Mouse (Mus musculus) embryo, embryonic 10 days (tissue): Measurements from ENCODE around the gene Zfp609.
A peak's percentile ranks its signal among the peaks of the same experiment; 100 is the strongest.

Experiments
- DNase-seq: peaks from one replicate; pipeline ENCODE4 v3.0.0-alpha.2; 2015; ENCODE audit warnings: low spot score

The Zfp609 gene

DNA sequence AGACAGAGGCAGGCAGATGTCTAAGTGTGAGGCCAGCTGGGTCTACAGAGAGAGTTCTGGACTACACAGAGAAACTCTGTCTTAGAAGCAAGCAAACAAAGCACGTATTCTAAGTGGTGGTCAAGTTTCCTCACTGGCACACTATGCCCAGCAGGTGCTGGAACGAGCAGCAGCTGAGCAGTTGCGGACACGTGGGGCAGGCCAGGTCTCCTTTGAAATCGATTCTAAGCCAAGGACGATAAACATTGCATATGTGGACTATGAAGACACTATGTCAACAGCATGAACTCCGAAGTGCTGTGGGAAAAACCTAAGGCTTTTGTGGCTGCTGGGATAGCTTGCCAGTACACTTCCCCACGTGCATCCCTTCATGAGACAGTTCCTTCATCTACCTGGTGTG, 67.4 kb downstream of the Zfp609 start:
- DNase-seq = no peak

GRCm38 (mm10) chr9:65759256-65759655, 68.1 kb downstream of the Zfp609 start:
- no peak for DNase-seq

- DNase-seq = no peak
Observed at GRCm38 (mm10) chr9:65757826-65758225, 69.5 kb downstream of the Zfp609 start.

DNA sequence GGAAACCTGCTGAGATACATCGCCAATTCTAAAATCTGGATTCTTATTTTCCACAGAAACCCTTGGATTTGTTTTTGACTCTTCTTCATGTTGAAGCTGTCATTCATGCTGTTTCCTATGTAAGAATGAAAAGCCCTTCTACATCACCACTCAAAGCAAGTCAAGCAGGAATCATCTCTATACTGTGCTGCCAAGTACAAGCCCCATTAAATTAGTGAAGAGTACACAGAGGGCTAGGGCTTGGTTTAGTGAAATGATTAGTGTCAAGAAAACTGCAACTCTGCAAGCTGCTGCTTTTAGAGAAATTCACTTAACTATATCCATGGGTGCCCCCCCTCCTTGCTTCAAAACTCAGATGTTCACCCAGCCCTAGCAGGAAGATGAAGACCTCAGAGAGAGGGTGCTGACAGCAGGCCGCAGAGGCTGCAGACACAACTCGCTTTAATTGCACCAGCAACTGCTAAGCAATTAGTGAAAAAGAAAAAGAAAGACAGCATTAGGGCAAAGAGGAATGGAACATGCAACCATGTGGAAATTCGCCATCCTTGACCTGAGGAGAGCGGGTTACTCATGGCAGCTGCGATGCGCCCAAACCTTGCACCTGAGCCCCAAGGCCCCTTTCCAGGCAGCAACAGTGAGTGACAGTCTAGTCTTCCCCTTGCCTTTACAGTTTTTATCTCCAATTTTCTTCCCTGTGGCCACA, 71.5 kb downstream of the Zfp609 start:
- no peak for DNase-seq

DNA sequence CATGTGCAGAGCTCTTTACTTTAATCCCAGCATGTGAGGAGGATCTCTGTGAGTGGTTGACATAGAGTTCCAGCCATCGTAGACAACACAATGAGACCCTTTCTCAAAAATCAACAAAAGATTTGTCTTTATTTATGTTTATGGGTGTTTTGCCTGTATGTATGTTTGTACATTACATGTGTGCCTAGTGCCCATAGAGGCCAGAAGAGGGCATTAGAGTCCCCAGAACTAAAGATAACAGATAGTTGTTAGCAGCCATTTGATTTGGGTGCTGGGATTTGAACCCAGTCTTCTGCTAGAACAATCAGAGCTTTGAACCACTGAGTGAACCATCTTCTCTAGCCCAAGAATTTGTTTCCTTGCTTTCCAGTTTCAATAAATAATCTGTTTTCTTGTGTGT, 72.2 kb downstream of the Zfp609 start:
- no peak for DNase-seq

- no peak for DNase-seq
Observed at GRCm38 (mm10) chr9:65752632-65753031, 74.7 kb downstream of the Zfp609 start.

- no peak for DNase-seq
Observed at GRCm38 (mm10) chr9:65751906-65752305, 75.5 kb downstream of the Zfp609 start.

GRCm38 (mm10) chr9:65748102-65748501, 79.3 kb downstream of the Zfp609 start:
- no peak for DNase-seq

GRCm38 (mm10) chr9:65746479-65746878, 80.9 kb downstream of the Zfp609 start:
- DNase-seq = no peak

DNA sequence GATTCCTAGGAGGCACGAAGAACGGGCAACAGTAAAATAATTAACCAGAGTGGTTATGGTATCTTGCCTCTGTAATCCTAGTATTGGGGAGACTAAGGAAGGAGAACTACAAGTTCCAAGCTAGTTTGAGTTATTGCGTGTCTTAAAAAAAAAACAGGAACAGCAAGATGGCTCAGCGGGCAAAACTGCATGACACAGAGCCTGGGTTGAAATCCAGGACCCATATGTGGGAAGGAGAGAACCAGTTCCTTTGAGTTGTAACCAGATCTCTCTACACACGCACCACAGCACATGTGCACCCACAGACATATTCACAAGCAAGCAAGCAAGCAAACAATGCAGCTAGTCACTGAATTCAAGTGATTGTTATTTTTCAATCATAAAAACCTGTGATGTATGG, 81.9 kb downstream of the Zfp609 start:
- no peak for DNase-seq

- DNase-seq = peak; percentile 84
Observed at GRCm38 (mm10) chr9:65744171-65745082, 82.9 kb downstream of the Zfp609 start.

DNA sequence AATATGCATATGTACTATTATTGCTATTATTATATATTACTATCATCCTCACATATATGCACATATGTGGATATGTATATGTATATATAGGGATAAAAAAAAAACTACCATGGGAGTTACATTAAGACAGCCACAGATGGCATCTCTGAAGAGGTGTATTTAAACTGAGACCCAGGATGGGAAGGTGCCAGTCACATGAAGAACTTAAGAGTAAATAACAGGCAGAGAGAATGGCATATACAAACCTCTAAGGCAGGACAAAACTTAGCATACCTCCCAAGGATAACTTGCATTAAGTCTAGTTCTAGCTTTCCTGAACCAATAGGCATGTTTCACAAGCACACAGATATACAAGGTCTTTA, 83.6 kb downstream of the Zfp609 start:
- DNase-seq = no peak

- DNase-seq = no peak
Observed at GRCm38 (mm10) chr9:65743322-65743721, 84.0 kb downstream of the Zfp609 start.

GRCm38 (mm10) chr9:65742777-65743176, 84.6 kb downstream of the Zfp609 start:
- no peak for DNase-seq

DNA sequence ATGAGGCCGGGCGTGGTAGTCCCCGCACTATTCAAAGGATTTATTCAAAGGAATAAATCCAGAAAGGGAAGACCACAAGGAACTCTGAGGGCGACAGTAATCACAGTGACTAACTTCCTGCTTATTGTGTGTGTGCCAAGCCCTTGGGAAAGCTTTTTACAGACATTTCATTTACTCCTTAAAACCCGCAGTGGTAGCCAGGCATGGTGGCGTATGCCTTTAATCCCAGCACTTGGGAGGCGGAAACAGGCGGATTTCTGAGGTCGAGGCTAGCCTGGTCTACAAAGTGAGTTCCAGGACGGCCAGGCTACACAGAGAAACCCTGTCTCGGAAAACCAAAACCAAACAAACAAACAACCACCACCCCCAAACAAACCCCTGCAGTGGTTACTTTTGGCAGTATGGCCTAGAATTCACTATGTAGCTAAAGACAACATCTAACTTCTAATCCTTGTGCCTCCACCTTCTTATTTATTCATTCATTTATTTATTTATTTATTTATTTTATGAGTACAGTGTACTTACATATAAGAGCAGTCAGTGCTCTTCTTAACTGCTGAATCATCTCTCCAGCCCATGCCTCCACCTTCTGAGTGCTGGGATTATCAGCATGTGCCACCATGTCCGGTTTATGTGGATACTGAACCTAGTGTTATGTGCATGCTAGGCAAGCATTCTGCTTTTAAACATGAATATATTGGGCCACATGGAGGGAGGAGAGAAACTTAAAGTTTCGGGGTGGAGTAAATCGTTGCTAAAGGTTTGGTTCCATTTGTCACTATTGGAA, 86.1 kb downstream of the Zfp609 start:
- DNase-seq = no peak

GRCm38 (mm10) chr9:65734931-65735330, 92.4 kb downstream of the Zfp609 start:
- DNase-seq = no peak

- no peak for DNase-seq
Observed at GRCm38 (mm10) chr9:65728588-65728987, 98.8 kb downstream of the Zfp609 start.

DNA sequence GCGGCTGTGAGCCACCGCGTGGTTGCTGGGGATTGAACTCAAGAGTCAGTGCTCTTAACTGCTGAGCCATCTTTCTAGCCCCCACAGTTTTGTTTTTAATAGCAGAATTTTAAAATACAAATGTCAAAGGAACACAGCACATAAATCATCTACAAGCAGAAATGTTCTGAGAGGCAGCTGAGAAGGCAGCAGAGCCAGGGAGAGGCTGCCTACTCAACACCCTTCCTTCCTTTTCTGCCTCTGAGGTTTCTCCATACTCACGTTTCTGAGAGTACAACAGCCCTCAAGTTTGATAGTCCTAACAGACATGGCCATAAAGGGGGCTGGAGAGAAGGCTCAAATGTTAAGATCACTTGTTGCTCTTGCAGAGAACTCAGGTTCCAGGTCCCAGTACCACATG, 99.9 kb downstream of the Zfp609 start:
- no peak for DNase-seq

DNA sequence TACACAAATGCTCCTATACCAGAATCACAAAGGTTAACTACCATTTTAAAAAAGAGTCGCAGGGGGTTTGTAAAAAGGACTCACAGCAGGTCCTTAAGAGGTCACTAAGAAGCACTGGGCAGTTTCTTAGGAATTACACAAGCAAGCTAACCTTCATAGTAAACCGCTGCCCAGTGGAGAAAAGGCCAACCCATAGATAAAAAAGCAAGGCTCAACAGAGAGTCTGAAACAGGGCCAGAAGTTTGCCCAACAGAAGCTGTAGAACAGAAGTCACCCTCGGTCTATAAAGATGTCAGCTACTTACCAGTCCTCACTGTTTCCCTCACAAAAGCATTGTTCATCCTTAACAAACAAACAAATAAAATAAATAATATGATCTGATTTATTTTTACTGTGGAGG, 100.9 kb downstream of the Zfp609 start:
- DNase-seq = no peak

DNA sequence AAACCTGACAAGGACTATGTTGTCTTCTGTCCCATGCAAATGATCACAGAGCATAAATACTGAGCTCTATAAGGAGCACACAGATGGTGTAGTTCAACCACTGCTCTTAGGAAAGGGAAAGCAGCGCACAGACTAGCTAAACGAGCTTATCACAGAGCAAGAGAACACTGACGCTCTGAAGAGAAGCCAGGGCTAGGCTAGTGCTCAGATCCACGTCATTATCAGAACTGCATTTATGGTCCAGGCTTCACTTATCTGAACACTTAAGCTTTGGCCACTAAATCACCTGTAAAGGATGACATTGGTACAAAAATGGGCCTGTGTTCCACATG, 102.1 kb downstream of the Zfp609 start:
- DNase-seq = no peak

GRCm38 (mm10) chr9:65724471-65725290, 102.7 kb downstream of the Zfp609 start:
- no peak for DNase-seq

- DNase-seq = peak; percentile 28
Observed at GRCm38 (mm10) chr9:65721161-65721566, 106.2 kb downstream of the Zfp609 start.
